Mouse (Mus musculus) kidney, postnatal 0 days (tissue): ENCODE data around the gene Mepce. TPM values are rescaled to one million over a fixed set of nuclear protein-coding genes. Genes with fewer than 3 reads are reported as not detected.

Experiments used
- ATAC-seq: fragments of 200-750 bp; cut with Nextera tagmentation; replicated peaks from 2 replicates; pipeline ENCODE4 v1.8.0; 2017; ENCODE audit warnings: low read depth, moderate number of reproducible peaks, moderate TSS enrichment, moderate library complexity; ENCODE audit not compliant: low FRiP score
- DNase-seq: peaks from one replicate; pipeline ENCODE4 v3.0.0-alpha.2; 2016; ENCODE audit warnings: low spot score
- H3K27ac ChIP-seq: fragments of 300-500 bp; sonication (generic); 2 replicates; pipeline ENCODE4 v1.5.1; 2014; ENCODE audit warnings: mild to moderate bottlenecking
- H3K27me3 ChIP-seq: fragments of 300-500 bp; sonication (generic); 2 replicates; pipeline ENCODE4 v1.6.1; 2014; ENCODE audit warnings: low read length, mixed read lengths; ENCODE audit not compliant: insufficient read depth
- H3K36me3 ChIP-seq: fragments of 300-500 bp; sonication (generic); 2 replicates; pipeline ENCODE4 v1.6.1; 2014; ENCODE audit warnings: low read length, mixed read lengths; ENCODE audit not compliant: insufficient read depth
- H3K4me1 ChIP-seq: fragments of 300-500 bp; sonication (generic); replicated peaks from 2 replicates; pipeline ENCODE4 v1.6.1; 2014; ENCODE audit warnings: antibody characterized with exemption, low read length, mixed read lengths; ENCODE audit not compliant: insufficient read depth
- H3K4me2 ChIP-seq: fragments of 300-500 bp; sonication (generic); 2 replicates; pipeline ENCODE4 v1.6.1; 2014; ENCODE audit warnings: mild to moderate bottlenecking, low read length, moderate library complexity, mixed read lengths
- H3K4me3 ChIP-seq: fragments of 300-500 bp; sonication (generic); replicated peaks from 2 replicates; pipeline ENCODE4 v1.5.1; 2014; ENCODE audit warnings: low read depth, low read length
- H3K9ac ChIP-seq: fragments of 300-500 bp; sonication (generic); 2 replicates; pipeline ENCODE4 v1.6.1; 2014; ENCODE audit warnings: low read depth, low read length
- H3K9me3 ChIP-seq: fragments of 300-500 bp; sonication (generic); replicated peaks from 2 replicates; pipeline ENCODE4 v1.6.1; 2016; ENCODE audit warnings: low read length, inconsistent platforms, mixed read lengths
- CTCF ChIP-seq: IDR thresholded peaks from 2 replicates; pipeline ENCODE4 v1.5.1; 2016; ENCODE audit warnings: antibody characterized with exemption, low read depth, mild to moderate bottlenecking, moderate library complexity
- WGBS: fragments of 180-500 bp; shearing (Covaris S2); extraction: QIAGEN DNeasy Blood & Tissue Kit; methylation state at CpG from one replicate; pipeline ENCODE4 v1.1.7; 2014; 5-methylcytosine and 5-hydroxymethylcytosine counted together
- polyA plus RNA-seq: library from polyadenylated mRNA; unstranded; fragments of >200 nt; fragmentation: Nextera tagmentation; extraction: Ambion mirVana; gene quantifications from 2 replicates; pipeline ENCODE4 v1.2.1, GENCODE M21; 2015

Mepce gene
- polyA plus RNA-seq, 1 experiment from 2014 or later: 11.6 TPM

DNA sequence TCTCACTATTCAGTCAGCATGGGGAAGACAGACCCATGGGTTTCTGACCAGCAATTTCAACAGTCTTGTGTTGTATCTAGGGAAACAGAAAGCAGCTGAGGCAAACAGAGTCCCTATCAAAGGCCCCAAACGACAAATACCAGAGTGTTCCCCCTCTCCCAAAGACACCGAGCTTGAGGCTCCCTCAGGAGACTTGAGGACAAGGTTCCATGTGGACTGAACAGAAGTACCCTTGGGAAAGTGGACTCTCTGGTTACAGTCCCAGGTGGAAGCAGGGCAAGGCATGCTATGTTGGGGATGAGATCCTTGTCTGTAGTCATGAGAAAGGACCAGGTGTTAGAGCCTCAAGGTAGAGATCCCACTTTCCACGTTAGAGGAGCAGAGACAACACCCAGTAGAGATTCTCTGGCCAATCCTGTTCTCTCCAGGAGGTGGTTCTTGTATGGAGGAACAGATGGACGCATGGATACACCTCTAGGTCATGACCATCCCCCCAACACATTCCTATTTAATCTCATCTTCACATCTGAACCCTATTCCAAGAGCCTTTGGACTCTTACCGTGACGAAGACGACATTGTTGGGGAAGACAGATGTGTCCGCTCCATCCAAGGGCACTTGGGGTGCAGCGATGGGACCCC is 3.4 kb downstream of the Mepce start:
- no peak for TF ChIP-seq CTCF
- Histone ChIP-seq H3K4me1 (peaks cover 33% of the 10 kb centered on the region), H3K27ac (0 out of 2 replicates have a peak overlapping the region, but pooled peaks have one; percentile 31), H3K4me2 (peak overlapping the region; percentile 92), H3K9ac (peak overlapping the region; percentile 96), H3K27me3 (no peaks in the 10 kb centered on the region), H3K9me3 (no peaks in the 10 kb centered on the region), H3K4me3 (peak overlapping the region; percentile 86), H3K36me3 (peaks cover 25% of the 10 kb centered on the region)
- DNase-seq: no peak
- ATAC-seq: no peak
- 55% methylated on average over 9 of the region's 9 CpGs for WGBS

DNA sequence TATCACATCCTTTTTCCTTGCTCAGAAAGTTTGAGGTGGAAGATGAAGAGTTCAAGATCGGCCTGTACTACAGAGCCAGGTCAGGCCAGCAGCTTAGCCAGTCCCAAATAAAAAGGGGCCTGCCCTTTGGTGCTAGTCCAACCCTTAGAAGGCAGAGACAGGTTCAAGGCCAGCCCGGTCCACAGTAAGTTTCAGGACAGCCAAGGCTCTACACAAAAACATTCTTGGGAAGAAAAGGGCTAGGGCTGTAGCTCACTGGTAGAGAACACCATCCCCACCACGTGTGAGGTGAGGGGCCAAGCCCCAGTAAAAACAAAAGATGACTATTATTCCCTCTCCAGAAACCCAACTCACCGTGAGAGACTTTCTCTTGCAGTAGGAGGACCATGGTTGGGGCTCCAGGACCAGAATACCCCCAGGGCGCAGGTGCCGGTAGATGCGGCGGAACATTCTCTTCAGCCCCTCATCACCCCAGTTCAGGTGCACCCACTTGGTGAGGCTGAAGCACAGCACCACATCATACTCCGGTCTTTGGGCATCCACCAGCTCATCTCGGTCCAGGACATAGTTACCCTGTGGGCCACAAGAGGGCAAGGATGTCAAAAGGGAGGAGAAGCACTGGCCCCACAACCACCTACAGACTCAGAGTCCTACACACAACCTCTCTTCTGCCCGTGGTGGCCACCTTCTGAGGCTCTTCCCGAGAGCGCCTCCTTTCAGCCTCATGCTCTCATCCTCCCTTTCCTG is 4.5 kb downstream of the Mepce start:
- DNase-seq (no peak), ATAC-seq (no peak)
- Histone ChIP-seq H3K27ac (no peak overlapping the region), H3K4me2 (peak overlapping the region; percentile 92), H3K27me3 (no peaks in the 10 kb centered on the region), H3K36me3 (peaks cover 25% of the 10 kb centered on the region), H3K4me3 (0 out of 2 replicates have a peak overlapping the region, but pooled peaks have one; percentile 86), H3K9me3 (no peaks in the 10 kb centered on the region), H3K4me1 (peaks cover 33% of the 10 kb centered on the region), H3K9ac (peak overlapping the region; percentile 96)
- TF ChIP-seq CTCF: no peak
- 72% methylated on average over 13 of the region's 13 CpGs for whole genome bisulfite sequencing

DNA sequence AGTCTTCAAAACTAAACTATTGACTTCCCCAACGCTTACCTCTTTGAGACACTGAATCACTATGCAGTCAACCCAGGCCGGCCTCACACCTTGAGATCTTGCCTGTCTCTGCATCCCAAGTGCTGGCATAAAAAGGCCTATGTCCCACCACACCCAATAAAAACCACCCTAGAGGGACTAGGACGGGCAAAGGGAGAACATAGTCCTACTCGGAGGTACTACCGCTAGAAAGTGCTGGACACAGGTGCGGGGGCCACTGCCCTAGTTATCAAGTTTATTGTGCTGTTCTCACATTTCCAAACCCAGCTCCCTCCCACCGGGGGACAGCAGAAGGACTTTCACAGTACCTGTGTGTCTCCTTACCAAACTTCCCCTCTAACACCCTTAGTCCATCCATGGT is 5.8 kb downstream of the Mepce start:
- Histone ChIP-seq H3K27ac (no peak overlapping the region), H3K9me3 (no peaks in the 10 kb centered on the region), H3K4me1 (peaks cover 33% of the 10 kb centered on the region), H3K4me2 (no peak overlapping the region), H3K4me3 (no peak overlapping the region), H3K9ac (no peak overlapping the region), H3K27me3 (no peaks in the 10 kb centered on the region), H3K36me3 (peaks cover 25% of the 10 kb centered on the region)
- ATAC-seq (no peak), DNase-seq (no peak)
- 82% methylated on average over 7 of the region's 7 CpGs for WGBS
- TF ChIP-seq CTCF: no peak

DNA sequence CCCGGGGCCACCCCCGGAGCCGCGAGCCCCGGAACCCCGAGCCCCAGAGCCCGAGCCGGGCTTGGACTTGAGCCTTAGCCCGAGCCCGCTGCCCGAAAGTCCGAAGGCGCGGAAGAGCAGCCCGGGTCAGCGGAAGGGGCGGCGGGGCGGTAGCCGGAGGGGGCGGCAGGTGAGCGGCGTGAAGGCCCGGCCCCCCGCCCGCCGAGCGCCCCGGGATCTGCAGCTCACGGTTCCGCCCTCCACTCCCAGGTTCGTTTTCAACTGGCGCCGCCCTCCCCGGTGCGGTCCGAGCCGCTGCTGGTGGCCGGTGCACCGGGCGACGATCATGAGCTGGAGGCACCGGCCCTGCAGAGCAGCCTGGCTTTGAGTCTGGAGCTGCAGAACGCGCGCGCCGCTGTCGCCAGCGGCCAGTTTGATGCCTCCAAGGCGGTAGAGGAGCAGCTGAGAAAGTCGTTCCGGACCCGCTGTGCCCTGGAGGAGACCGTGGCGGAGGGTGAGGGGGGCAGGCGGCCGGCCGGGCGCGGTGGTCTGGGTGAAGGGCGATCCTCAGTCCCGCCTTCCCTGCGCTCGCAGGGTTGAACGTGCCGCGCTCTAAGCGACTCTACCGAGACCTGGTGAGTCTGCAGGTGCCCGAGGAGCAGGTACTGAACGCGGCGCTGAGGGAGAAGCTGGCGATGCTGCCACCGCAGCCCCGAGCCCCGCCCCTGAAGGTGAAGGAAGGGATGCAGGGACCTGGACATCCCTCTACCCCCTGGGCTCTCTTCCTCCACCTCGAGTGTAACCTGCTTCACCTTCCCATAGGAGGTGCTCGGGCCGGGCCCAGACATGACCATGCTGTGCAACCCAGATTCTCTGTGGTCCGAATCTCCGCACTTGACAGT is 8.2 kb downstream of the Mepce start:
- TF ChIP-seq CTCF: no peak
- Histone ChIP-seq H3K4me3 (peak overlapping the region; percentile 93), H3K27ac (peak overlapping the region; percentile 89), H3K27me3 (no peaks in the 10 kb centered on the region), H3K36me3 (peaks cover 23% of the 10 kb centered on the region), H3K4me2 (peak overlapping the region; percentile 86), H3K4me1 (peaks cover 25% of the 10 kb centered on the region), H3K9me3 (no peaks in the 10 kb centered on the region), H3K9ac (peak overlapping the region; percentile 92)
- WGBS: 1% methylated on average over 72 of the region's 83 CpGs
- peak; percentile 42 for DNase-seq
- peak; percentile 25 for ATAC-seq

DNA sequence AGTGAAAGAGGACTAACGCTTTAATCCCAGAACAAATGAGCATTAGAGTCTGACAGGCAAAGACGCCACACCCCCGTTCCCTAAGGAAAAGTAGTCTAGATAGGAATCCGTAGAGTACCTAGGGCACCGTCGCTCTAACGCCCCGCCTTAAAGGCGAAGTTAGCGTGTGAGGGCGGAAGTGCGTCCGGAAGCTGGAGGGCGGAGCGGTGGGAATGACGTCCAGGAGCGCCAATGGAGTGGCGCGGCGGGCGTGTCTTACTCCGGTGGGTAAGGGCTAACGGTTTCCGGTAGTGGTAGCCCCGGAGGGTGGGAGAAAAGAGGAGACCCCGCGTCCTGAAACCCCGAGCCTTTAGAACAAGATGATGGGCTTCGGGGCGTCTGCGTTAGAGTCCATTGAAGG is 8.8 kb downstream of the Mepce start, which contains the start of gene Ppp1r35:
Ppp1r35 (plus strand) TSS at position 215 of the 400 bp plus-strand sequence.
- DNase-seq (peak; percentile 98), ATAC-seq (peak; percentile 92)
- H3K4me3 ChIP-seq: peak within 1 kb of the TSS; percentile 93
- H3K4me2 ChIP-seq: peak within 1 kb of the TSS; percentile 86
- H3K27ac ChIP-seq: peak within 1 kb of the TSS; percentile 89
- peaks cover 18% of the 10 kb centered on the region for H3K4me1 ChIP-seq
- peaks cover 19% of the 10 kb centered on the region for H3K36me3 ChIP-seq
- no peak for TF ChIP-seq CTCF
- peak within 1 kb of the TSS; percentile 92 for H3K9ac ChIP-seq
- under 1% methylated on average over 31 of the region's 31 CpGs for WGBS
- no peaks in the 10 kb centered on the region for H3K9me3 ChIP-seq
- no peaks in the 10 kb centered on the region for H3K27me3 ChIP-seq
